Mouse (Mus musculus) CH12.LX (cell line): ENCODE measurements at regions not wholly inside any gene's neighbourhood (a gene's known extent, or its start where the extent isn't known, plus 50 kb on each side); places are given as distances from the start of the nearest gene placed in this dataset.

ENCODE experiments used
- DNase-seq: peaks from one replicate; pipeline ENCODE4 v3.0.0-alpha.2; 2013; ENCODE audit errors: extremely low read depth
- H3K27ac ChIP-seq: 2 replicates; pipeline ENCODE4 v1.5.1; 2012; ENCODE audit warnings: low read depth, mild to moderate bottlenecking, control low read depth, moderate library complexity; ENCODE audit not compliant: insufficient read depth
- H3K27me3 ChIP-seq: replicated peaks from 2 replicates; pipeline ENCODE3; 2012; ENCODE audit warnings: inconsistent platforms
- H3K36me3 ChIP-seq, 2 experiments: replicated peaks in 1 of 2; 2 replicates each; pipeline versions ENCODE3 to v1.6.1; 2012; ENCODE audit warnings: inconsistent platforms in 1 of 2, low read length in 1 of 2, mild to moderate bottlenecking in 1 of 2, mixed read lengths in 1 of 2, moderate library complexity in 1 of 2; ENCODE audit not compliant: control insufficient read depth in 1 of 2, insufficient read depth in 1 of 2
- H3K4me1 ChIP-seq, 2 experiments: 2 replicates each; pipeline ENCODE4 v1.6.1; 2012; ENCODE audit warnings: inconsistent platforms in 1 of 2, moderate library complexity in 1 of 2; ENCODE audit not compliant: insufficient read depth in 2 of 2, control insufficient read depth in 1 of 2
- H3K4me2 ChIP-seq: 2 replicates; pipeline ENCODE4 v1.6.1; 2012; ENCODE audit warnings: low read depth, mild to moderate bottlenecking, control low read depth; ENCODE audit not compliant: poor library complexity, insufficient read depth, severe bottlenecking
- H3K4me3 ChIP-seq, 3 experiments: fragments of 150-350 bp in 1 of 3; sonication (generic) in 1 of 3; replicated peaks in 1 of 3; 2 replicates each; pipeline versions ENCODE3 to v1.5.1; 2011 to 2012; ENCODE audit warnings: low read depth in 2 of 3, low read length in 2 of 3, mild to moderate bottlenecking in 2 of 3, moderate library complexity in 2 of 3, control low read depth in 1 of 3, improper control_type of control experiment in 1 of 3, inconsistent platforms in 1 of 3, mixed read lengths in 1 of 3; ENCODE audit not compliant: poor library complexity in 1 of 3
- H3K79me2 ChIP-seq: replicated peaks from 2 replicates; pipeline ENCODE4 v1.6.1; 2012; ENCODE audit warnings: mild to moderate bottlenecking, moderate library complexity; ENCODE audit not compliant: control insufficient read depth, poor library complexity, insufficient read depth, severe bottlenecking; ENCODE audit errors: extremely low read depth
- H3K9ac ChIP-seq: 2 replicates; pipeline ENCODE4 v1.6.1; 2012; ENCODE audit warnings: low read depth, mild to moderate bottlenecking, control low read depth, moderate library complexity; ENCODE audit not compliant: insufficient read depth
- H3K9me3 ChIP-seq: replicated peaks from 2 replicates; pipeline ENCODE3; 2012; ENCODE audit warnings: low read length, inconsistent platforms, mixed read lengths
- CHD1 ChIP-seq: IDR thresholded peaks from 2 replicates; pipeline ENCODE4 v1.6.1; 2012; ENCODE audit warnings: low read depth, low read length, improper control_type of control experiment, inconsistent platforms
- ELF1 ChIP-seq: IDR thresholded peaks from 2 replicates; pipeline ENCODE4 v1.6.1; 2014; ENCODE audit warnings: low read depth, mild to moderate bottlenecking, inconsistent platforms, low read length, improper control_type of control experiment
- EP300 ChIP-seq: IDR thresholded peaks from 2 replicates; pipeline ENCODE4 v1.6.1; 2011; ENCODE audit warnings: low read length, improper control_type of control experiment
- IRF4 ChIP-seq: IDR thresholded peaks from 2 replicates; pipeline ENCODE4 v1.6.1; 2014; ENCODE audit warnings: low read depth, mild to moderate bottlenecking, inconsistent platforms, low read length, improper control_type of control experiment
- JUND ChIP-seq: conservative IDR thresholded peaks from 2 replicates; pipeline ENCODE4 v1.6.1; 2011; ENCODE audit warnings: low read depth, low read length, improper control_type of control experiment
- KAT2A ChIP-seq: IDR thresholded peaks from 2 replicates; pipeline ENCODE4 v1.6.1; 2012; ENCODE audit warnings: low read length, improper control_type of control experiment, inconsistent platforms; ENCODE audit not compliant: insufficient replicate concordance
- MAFK ChIP-seq: IDR thresholded peaks from 2 replicates; pipeline ENCODE4 v1.6.1; 2011; ENCODE audit warnings: low read length, improper control_type of control experiment; ENCODE audit not compliant: insufficient replicate concordance
- MYC ChIP-seq: IDR thresholded peaks from 2 replicates; pipeline ENCODE4 v1.6.1; 2011; ENCODE audit warnings: low read depth, mild to moderate bottlenecking, improper control_type of control experiment, low read length
- NELFE ChIP-seq: IDR thresholded peaks from 2 replicates; pipeline ENCODE4 v1.6.1; 2011; ENCODE audit warnings: low read depth, low read length, improper control_type of control experiment
- NRF1 ChIP-seq: IDR thresholded peaks from 2 replicates; pipeline ENCODE4 v1.6.1; 2014; ENCODE audit warnings: low read depth, mild to moderate bottlenecking, inconsistent platforms, low read length, improper control_type of control experiment, moderate library complexity
- PAX5 ChIP-seq: IDR thresholded peaks from 2 replicates; pipeline ENCODE4 v1.6.1; 2012; ENCODE audit warnings: low read length, inconsistent platforms, mixed read lengths
- POLR2A ChIP-seq: IDR thresholded peaks from 2 replicates; pipeline ENCODE4 v1.6.1; 2011; ENCODE audit warnings: low read depth, mild to moderate bottlenecking, improper control_type of control experiment, low read length
- POLR2AphosphoS2 ChIP-seq: IDR thresholded peaks from 2 replicates; pipeline ENCODE4 v1.6.1; 2011; ENCODE audit warnings: low read depth, low read length, improper control_type of control experiment
- RAD21 ChIP-seq: IDR thresholded peaks from 2 replicates; pipeline ENCODE4 v1.6.1; 2011; ENCODE audit warnings: low read depth, mild to moderate bottlenecking, low read length, improper control_type of control experiment, moderate library complexity
- RCOR1 ChIP-seq: conservative IDR thresholded peaks from 2 replicates; pipeline ENCODE4 v1.6.1; 2012; ENCODE audit warnings: low read depth, mild to moderate bottlenecking, inconsistent platforms, low read length, improper control_type of control experiment
- TBP ChIP-seq: conservative IDR thresholded peaks from 2 replicates; pipeline ENCODE4 v1.6.1; 2011; ENCODE audit warnings: low read depth, low read length, improper control_type of control experiment
- TCF12 ChIP-seq: IDR thresholded peaks from 2 replicates; pipeline ENCODE4 v1.6.1; 2014; ENCODE audit warnings: low read depth, mild to moderate bottlenecking, inconsistent platforms, low read length, improper control_type of control experiment
- UBTF ChIP-seq: IDR thresholded peaks from 2 replicates; pipeline ENCODE4 v1.6.1; 2012; ENCODE audit warnings: low read depth, mild to moderate bottlenecking, inconsistent platforms, low read length, improper control_type of control experiment, moderate library complexity
- ZC3H11A ChIP-seq: IDR thresholded peaks from 2 replicates; pipeline ENCODE4 v1.6.1; 2012; ENCODE audit warnings: low read depth, mild to moderate bottlenecking, inconsistent platforms, low read length, improper control_type of control experiment
- ZKSCAN1 ChIP-seq: IDR thresholded peaks from 2 replicates; pipeline ENCODE4 v1.6.1; 2012; ENCODE audit warnings: low read depth, inconsistent platforms, low read length, improper control_type of control experiment, borderline replicate concordance
- ZMIZ1 ChIP-seq: IDR thresholded peaks from 2 replicates; pipeline ENCODE4 v1.6.1; 2012; ENCODE audit warnings: low read depth, mild to moderate bottlenecking, inconsistent platforms, low read length, improper control_type of control experiment
- ZNF384 ChIP-seq: IDR thresholded peaks from 2 replicates; pipeline ENCODE4 v1.6.1; 2012; ENCODE audit warnings: low read depth, low read length, improper control_type of control experiment, inconsistent platforms
- dilution Hi-C: fragments of 300-500 bp; cut with MboI; formaldehyde crosslinking; loops from 2 replicates; pipeline ENCODE4 v1.14.3; 2020; ENCODE audit warnings: low sequenced_read_pairs; ENCODE audit not compliant: extremely low pct_unique_long_range_greater_than_20kb, extremely low pct_ligation_motif_present
- in situ Hi-C: fragments of 300-500 bp; cut with MboI; formaldehyde crosslinking; loops from 3 replicates; pipeline ENCODE4 v1.14.3; 2019; ENCODE audit warnings: low sequenced_read_pairs, low pct_ligation_motif_present, low pct_unique_long_range_greater_than_20kb, mixed read lengths

- in situ Hi-C loops (no loop called here), dilution Hi-C loops (no loop called here)
- H3K9me3 ChIP-seq, result peaks cover 65% of the 10 kb centered on the region
- H3K4me3 ChIP-seq, result no peak overlapping the region
- H3K36me3 ChIP-seq, result no peaks in the 10 kb centered on the region
- H3K79me2 ChIP-seq, result no peaks in the 10 kb centered on the region
- no peak overlapping the region for H3K27ac ChIP-seq
- no peak for DNase-seq
- no peaks in the 10 kb centered on the region for H3K27me3 ChIP-seq
- H3K9ac ChIP-seq, result no peak overlapping the region
- no peaks in the 10 kb centered on the region for H3K4me1 ChIP-seq
- TF ChIP-seq PAX5, result no peak
- no peak for TF ChIP-seq JUND
- TF ChIP-seq TBP, result no peak
- TF ChIP-seq ELF1, result no peak
- no peak for TF ChIP-seq EP300
- TF ChIP-seq UBTF, result no peak
- TF ChIP-seq RCOR1, result no peak
- TF ChIP-seq NRF1, result no peak
- no peak for TF ChIP-seq IRF4
- no peak for TF ChIP-seq MAFK
- H3K4me2 ChIP-seq, result no peak overlapping the region
These were observed 895.4 kb downstream of the Robo1 start for GRCm38 (mm10) chr16:73203542-73203941.

- H3K4me1 ChIP-seq, result no peaks in the 10 kb centered on the region
- H3K27ac ChIP-seq, result no peak overlapping the region
- H3K4me3 ChIP-seq, result no peak overlapping the region
- H3K79me2 ChIP-seq, result no peaks in the 10 kb centered on the region
- no peak for DNase-seq
- H3K4me2 ChIP-seq, result no peak overlapping the region
- no peak overlapping the region for H3K9ac ChIP-seq
- dilution Hi-C loops (no loop called here), in situ Hi-C loops (no loop called here)
- H3K36me3 ChIP-seq, result no peaks in the 10 kb centered on the region
- TF ChIP-seq IRF4, result no peak
- TF ChIP-seq NRF1, result no peak
- TF ChIP-seq JUND, result no peak
- TF ChIP-seq MYC, result no peak
- TF ChIP-seq POLR2AphosphoS2, result no peak
- no peak for TF ChIP-seq EP300
- no peak for TF ChIP-seq UBTF
- TF ChIP-seq ELF1, result no peak
- H3K27me3 ChIP-seq, result no peaks in the 10 kb centered on the region
- H3K9me3 ChIP-seq, result peaks cover 70% of the 10 kb centered on the region
These were observed 892.9 kb downstream of the Robo1 start for GRCm38 (mm10) chr16:73200991-73201390.

GRCm38 (mm10) chr16:73182776-73183175 lies 874.7 kb downstream of the Robo1 start:
- Histone ChIP-seq H3K4me3 (no peak overlapping the region), H3K9ac (no peak overlapping the region)
- TF ChIP-seq EP300, result no peak
- TF ChIP-seq POLR2A, result no peak
- no peak for TF ChIP-seq RCOR1
- no peak for TF ChIP-seq CHD1
- no peak for TF ChIP-seq TCF12
- no peak for TF ChIP-seq ZC3H11A
- TF ChIP-seq MAFK, result no peak
- TF ChIP-seq KAT2A, result no peak
- TF ChIP-seq PAX5, result no peak
- TF ChIP-seq ZMIZ1, result no peak
- TF ChIP-seq ZKSCAN1, result no peak
- TF ChIP-seq NELFE, result no peak
- TF ChIP-seq RAD21, result no peak
- no peak for TF ChIP-seq ZNF384
- TF ChIP-seq, all 38 proteins: peak for 0
- no peak overlapping the region for H3K27ac ChIP-seq
- no peaks in the 10 kb centered on the region for H3K27me3 ChIP-seq
- no peaks in the 10 kb centered on the region for H3K4me1 ChIP-seq
- peaks cover 67% of the 10 kb centered on the region for H3K9me3 ChIP-seq
- H3K4me2 ChIP-seq, result no peak overlapping the region
- DNase-seq, result no peak
- no peaks in the 10 kb centered on the region for H3K79me2 ChIP-seq
- dilution Hi-C loops, result no loop called here
- no peaks in the 10 kb centered on the region for H3K36me3 ChIP-seq
- in situ Hi-C loops, result no loop called here
